Mouse (Mus musculus) layer of hippocampus, adult 9-10 months (tissue): ENCODE data around the gene Ctcf.

Source experiments
- DNase-seq: peaks from one replicate; pipeline ENCODE4 v3.0.0; 2022; ENCODE audit warnings: low spot score

The Ctcf gene

GRCm38 (mm10) chr8:105657641-105658040 is 21.3 kb downstream of the Ctcf start:
- DNase-seq: no peak

- peak; percentile 30 for DNase-seq
Observed at GRCm38 (mm10) chr8:105661167-105661566, 24.8 kb downstream of the Ctcf start.

GRCm38 (mm10) chr8:105677891-105678290 is 41.5 kb downstream of the Ctcf start:
- no peak for DNase-seq

- DNase-seq: no peak
Observed at GRCm38 (mm10) chr8:105685325-105685724, 49.0 kb downstream of the Ctcf start.

DNA sequence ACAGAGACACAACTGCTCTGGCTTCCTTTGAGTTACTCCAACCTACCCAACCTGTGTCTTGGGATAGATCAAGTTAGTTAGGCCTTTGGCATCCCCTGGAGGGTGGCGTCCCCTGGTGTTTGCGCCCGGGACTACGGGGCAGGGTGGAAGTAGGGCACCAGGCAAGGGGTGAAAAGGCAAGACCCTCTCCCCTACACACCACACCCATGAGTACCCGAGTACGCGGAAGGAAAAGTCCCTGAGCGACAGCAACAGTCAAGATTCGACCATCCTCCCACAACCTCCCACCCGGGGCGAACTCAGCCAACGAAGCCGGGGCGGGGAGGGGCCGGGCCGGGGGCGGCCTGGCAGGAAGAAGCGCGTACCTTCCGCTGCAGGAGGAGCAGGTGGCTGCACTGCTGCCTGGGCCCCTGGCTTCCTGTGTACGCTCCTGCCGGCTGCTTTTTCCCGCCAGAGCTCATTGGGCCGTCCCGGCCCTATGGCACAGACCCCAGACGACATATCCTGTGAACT is 49.5 kb downstream of the Ctcf start, which contains the start of gene Carmil2:
Gene Carmil2 (plus strand): TSS at position 479 of the 513 bp plus-strand sequence.
- DNase-seq: no peak

DNA sequence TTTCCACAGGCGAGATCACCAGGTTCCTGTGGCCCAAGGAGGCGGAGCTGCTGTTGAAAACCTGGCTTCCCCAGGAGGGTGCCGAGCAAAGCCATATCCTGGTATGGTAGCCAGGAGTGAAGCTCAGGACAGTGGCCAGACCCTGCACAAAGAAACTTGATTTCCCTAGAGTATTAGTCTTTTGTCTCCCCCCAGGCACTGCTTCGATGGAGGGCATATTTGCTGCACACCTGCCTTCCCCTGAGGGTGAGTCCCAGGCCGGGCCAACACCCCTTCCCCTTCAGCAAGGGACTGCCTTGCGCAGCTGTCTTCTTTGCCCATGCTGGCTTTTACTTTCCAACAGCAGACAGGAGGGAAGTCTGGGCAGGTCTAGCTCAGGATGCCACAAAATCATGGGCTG is 50.2 kb downstream of the Ctcf start:
- no peak for DNase-seq

DNA sequence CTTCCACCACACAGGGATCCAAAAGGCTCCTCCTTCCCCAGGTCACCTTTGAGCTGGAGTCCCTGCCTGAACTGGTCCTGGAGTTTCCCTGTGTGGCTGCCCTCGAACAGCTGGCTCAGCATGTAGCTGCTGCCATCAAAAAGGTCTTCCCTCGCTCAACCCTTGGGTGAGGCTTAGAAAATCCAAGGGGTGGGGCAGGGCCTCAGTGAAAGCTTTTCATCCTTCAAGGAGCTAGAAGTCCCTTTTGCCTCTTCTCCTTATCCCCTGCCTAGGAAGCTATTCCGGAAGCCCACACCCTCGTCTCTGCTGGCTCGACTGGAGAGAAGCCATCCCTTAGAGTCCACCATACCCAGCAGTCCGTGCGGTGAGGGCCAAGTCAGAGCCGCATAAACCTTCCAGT is 51.1 kb downstream of the Ctcf start:
- no peak for DNase-seq

GRCm38 (mm10) chr8:105688242-105688752 is 51.9 kb downstream of the Ctcf start:
- no peak for DNase-seq

- DNase-seq: no peak
Observed at GRCm38 (mm10) chr8:105689256-105689982, 53.1 kb downstream of the Ctcf start.

DNA sequence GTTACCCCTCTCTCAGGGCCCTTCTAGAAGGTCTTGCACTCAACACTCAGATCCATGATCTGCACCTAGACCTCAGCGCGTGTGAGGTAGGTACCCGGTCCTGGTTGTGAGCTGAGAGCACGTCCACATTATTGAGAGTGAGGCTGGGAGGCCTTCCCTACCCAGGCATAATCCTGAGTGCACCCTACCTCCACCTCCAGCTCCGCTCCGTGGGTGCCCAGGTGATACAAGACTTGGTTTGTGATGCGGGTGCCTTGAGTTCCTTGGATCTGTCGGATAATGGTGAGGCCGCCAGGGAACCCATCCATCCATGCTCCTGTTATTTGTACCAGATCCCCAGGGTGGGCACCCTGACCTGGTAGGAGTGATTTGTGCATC is 53.6 kb downstream of the Ctcf start:
- no peak for DNase-seq

GRCm38 (mm10) chr8:105690978-105691377 is 54.6 kb downstream of the Ctcf start:
- DNase-seq: no peak

- no peak for DNase-seq
Observed at GRCm38 (mm10) chr8:105692449-105693182, 56.2 kb downstream of the Ctcf start.

DNA sequence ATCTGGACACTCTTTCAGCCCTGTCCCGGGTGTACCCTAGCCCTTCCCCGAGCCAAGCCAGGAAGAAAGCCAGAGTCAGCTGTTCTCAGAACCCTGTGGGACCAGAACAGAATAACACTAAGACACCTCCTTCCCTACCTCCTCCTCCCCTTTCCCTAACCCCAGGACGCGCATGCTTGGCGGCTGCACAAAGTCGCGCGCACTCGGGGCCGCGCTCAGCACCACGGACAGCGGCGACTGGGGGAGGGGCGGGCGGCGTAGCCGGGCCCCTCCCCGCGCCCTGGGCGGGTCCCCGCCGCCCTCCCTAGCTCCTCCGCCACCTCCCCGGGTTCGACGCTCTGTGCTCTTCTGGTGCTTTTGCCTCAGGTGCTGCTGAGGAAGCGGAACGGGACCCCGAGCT is 57.3 kb downstream of the Ctcf start:
- no peak for DNase-seq

GRCm38 (mm10) chr8:105694051-105694799 is 57.9 kb downstream of the Ctcf start:
- no peak for DNase-seq

DNA sequence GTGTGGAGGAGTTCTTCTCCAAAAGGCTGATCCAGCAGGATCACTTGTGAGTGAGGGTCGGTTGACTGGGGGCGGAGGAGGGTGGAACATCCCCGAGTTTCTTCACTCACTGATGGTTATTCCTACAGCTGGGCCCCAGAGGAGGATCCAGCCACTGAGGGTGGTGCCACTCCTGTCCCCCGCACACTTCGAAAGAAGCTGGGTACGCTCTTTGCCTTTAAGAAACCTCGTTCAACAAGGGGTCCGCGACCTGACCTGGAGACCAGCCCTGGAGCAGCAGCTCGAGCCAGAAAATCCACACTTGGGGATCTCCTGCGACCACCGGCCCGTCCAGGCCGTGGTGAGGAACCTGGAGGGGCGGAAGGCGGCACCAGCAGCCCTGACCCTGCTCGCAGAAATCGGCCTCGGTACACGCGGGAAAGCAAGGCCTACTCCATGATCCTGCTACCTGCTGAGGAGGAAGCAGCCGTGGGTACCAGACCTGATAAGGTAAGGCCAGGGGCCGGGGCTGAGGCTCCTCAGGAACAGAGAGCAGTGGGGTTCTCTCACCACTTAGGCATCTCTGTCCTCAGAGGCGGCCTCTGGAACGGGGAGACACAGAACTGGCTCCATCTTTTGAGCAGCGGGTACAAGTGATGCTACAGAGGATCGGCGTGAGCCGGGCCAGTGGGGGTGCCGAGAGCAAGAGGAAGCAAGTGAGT is 58.9 kb downstream of the Ctcf start:
- no peak for DNase-seq

GRCm38 (mm10) chr8:105697196-105697780 is 60.9 kb downstream of the Ctcf start:
- no peak for DNase-seq

GRCm38 (mm10) chr8:105698734-105699133 is 62.4 kb downstream of the Ctcf start:
- DNase-seq: no peak

- no peak for DNase-seq
Observed at GRCm38 (mm10) chr8:105699488-105700215, 63.3 kb downstream of the Ctcf start.

DNA sequence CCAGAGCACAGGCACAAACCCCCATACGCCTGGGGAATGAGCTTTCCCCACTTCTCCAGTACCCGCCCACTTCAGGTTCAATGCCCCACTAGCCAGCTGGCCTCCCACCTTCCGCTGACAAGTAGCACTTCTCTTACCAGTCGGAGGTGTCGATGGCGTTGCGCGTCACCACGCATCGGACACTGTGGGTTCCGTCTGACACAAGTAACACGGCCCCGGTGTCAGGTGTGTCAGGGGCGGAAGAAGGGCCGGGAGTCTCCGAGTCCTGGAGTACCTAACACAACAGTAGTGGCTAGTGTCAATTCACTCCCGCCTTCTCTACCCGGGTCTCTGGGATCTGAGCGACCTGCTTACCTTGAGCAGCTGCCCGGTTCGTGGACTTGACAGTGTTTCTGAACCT is 64.2 kb downstream of the Ctcf start:
- DNase-seq: no peak

GRCm38 (mm10) chr8:105700966-105701824 is 64.8 kb downstream of the Ctcf start, which contains the start of the genes Acd and Pard6a:
Acd (minus strand) TSS chr8:105701102.
Pard6a (plus strand) TSS chr8:105701148.
- DNase-seq: peak; percentile 88
